Mouse (Mus musculus) heart, embryonic 13.5 days (tissue): ENCODE measurements around the gene Il17f. TPM values are rescaled to one million over a fixed set of nuclear protein-coding genes. Genes with fewer than 3 reads are reported as not detected.

Experiments used
- ATAC-seq: fragments of 200-750 bp; cut with Nextera tagmentation; 2 replicates; pipeline ENCODE4 v1.8.0; 2017; ENCODE audit warnings: moderate TSS enrichment; ENCODE audit not compliant: insufficient number of reproducible peaks, low FRiP score, low TSS enrichment; ENCODE audit errors: extremely low read depth
- H3K27ac ChIP-seq: fragments of 300-500 bp; sonication (generic); replicated peaks from 2 replicates; pipeline ENCODE4 v1.5.1; 2015; ENCODE audit warnings: moderate library complexity, mild to moderate bottlenecking, inconsistent platforms
- H3K27me3 ChIP-seq: fragments of 300-500 bp; sonication (generic); replicated peaks from 2 replicates; pipeline ENCODE4 v1.6.1; 2015; ENCODE audit warnings: mild to moderate bottlenecking, inconsistent platforms
- H3K36me3 ChIP-seq: fragments of 300-500 bp; sonication (generic); 2 replicates; pipeline ENCODE4 v1.6.1; 2015; ENCODE audit warnings: mild to moderate bottlenecking, inconsistent platforms
- H3K4me1 ChIP-seq: fragments of 300-500 bp; sonication (generic); 2 replicates; pipeline ENCODE4 v1.6.1; 2015; ENCODE audit warnings: inconsistent platforms
- H3K4me2 ChIP-seq: fragments of 300-500 bp; sonication (generic); 2 replicates; pipeline ENCODE4 v1.6.1; 2015; ENCODE audit warnings: inconsistent platforms, mild to moderate bottlenecking, moderate library complexity
- H3K4me3 ChIP-seq: fragments of 300-500 bp; sonication (generic); 2 replicates; pipeline ENCODE4 v1.5.1; 2015; ENCODE audit warnings: moderate library complexity, mild to moderate bottlenecking, inconsistent platforms
- H3K9ac ChIP-seq: fragments of 300-500 bp; sonication (generic); 2 replicates; pipeline ENCODE4 v1.6.1; 2015; ENCODE audit warnings: inconsistent platforms, mild to moderate bottlenecking, moderate library complexity
- H3K9me3 ChIP-seq: fragments of 300-500 bp; sonication (generic); 2 replicates; pipeline ENCODE4 v1.6.1; 2016; ENCODE audit warnings: inconsistent platforms
- WGBS: fragments of 180-500 bp; shearing (Covaris S2); methylation state at CpG from one replicate; pipeline ENCODE4 v1.1.7; 2015; ENCODE audit warnings: mixed read lengths; 5-methylcytosine and 5-hydroxymethylcytosine counted together
- polyA plus RNA-seq: library from polyadenylated mRNA; unstranded; fragments of >200 nt; fragmentation: Nextera tagmentation; extraction: Ambion mirVana; gene quantifications from 2 replicates; pipeline ENCODE4 v1.2.1, GENCODE M21; 2015

The Il17f gene
- polyA plus RNA-seq, 1 experiment from 2014 or later, result not detected

DNA sequence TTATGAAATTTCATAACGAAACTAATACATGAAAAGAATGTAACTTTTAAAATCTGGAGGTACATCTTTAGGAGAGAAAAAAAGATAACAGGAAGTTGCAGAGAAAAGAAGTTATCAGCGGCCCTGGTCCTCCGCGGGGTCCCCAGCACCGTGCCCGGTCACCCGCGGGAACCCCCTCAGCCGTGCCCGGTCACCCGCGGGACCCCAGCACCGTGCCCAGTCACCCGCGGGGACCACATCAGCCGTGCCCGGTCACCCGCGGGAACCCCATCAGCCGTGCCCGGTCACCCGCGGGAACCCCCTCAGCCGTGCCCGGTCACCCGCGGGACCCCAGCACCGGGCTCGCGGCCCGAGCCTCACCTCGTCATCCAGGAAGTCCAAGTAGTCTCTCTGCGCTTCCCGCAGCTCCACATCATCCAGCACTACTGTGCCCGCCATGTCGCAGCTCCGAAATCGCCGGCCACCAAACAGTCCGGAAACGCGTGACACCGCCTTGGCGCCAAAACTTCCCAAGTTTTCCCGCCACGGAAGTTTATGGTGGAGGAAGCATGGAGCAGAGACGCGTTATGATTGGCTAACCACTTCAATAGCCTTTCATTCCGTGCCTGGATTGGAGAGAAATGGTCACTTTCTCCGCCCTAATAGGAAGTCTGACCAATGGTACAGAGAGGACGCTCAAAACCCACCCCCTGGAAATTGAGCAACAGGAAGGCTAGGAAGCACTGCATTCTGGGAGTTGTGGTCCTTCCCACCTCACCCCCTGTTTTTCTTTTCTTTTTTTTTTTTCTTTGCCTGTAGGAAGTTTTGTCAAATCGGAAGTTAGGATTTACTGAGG is 29.6 kb upstream of the Il17f start, which contains the start of gene Mcm3:
TSS of gene Mcm3 (minus strand) at position 542 of the 835 bp plus-strand sequence.
- H3K4me2 ChIP-seq, result peak within 1 kb of the TSS; percentile 80
- H3K9ac ChIP-seq, result peak within 1 kb of the TSS; percentile 93
- peaks cover 18% of the 10 kb centered on the region for H3K4me1 ChIP-seq
- peaks cover 32% of the 10 kb centered on the region for H3K36me3 ChIP-seq
- no peaks in the 10 kb centered on the region for H3K9me3 ChIP-seq
- H3K27me3 ChIP-seq, result no peaks in the 10 kb centered on the region
- peak within 1 kb of the TSS; percentile 89 for H3K4me3 ChIP-seq
- under 1% methylated on average over 52 of the region's 52 CpGs for WGBS
- ATAC-seq, result peak; percentile 95
- H3K27ac ChIP-seq, result peak within 1 kb of the TSS; percentile 39; the same call in 1 of the 2 replicates

DNA sequence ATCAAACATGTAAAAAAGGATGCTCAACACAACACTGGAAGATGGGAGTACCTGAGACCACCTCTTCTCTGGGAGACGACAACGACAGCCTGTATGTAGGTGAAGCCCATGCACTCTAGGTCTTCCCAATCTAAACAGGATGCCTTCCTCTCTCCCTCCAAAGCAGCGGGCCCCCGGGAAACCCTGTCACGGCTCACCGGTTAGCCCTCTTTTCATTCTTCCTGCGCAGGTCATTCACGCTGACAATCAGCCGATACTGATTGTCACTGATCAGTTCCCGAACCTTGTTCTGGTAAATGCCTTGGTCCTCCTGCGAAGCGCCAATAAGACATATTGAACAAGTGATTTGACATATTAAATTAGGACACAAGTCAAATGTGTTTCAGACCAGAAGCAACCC is 27.2 kb upstream of the Il17f start:
- H3K4me2 ChIP-seq, result peak overlapping the region; percentile 80
- no peak overlapping the region for H3K9ac ChIP-seq
- H3K27me3 ChIP-seq, result no peaks in the 10 kb centered on the region
- no peak overlapping the region for H3K27ac ChIP-seq
- ATAC-seq, result no peak
- WGBS, result 84% methylated on average over 12 of the region's 12 CpGs
- no peak overlapping the region for H3K4me3 ChIP-seq
- no peaks in the 10 kb centered on the region for H3K9me3 ChIP-seq
- H3K4me1 ChIP-seq, result peaks cover 18% of the 10 kb centered on the region
- H3K36me3 ChIP-seq, result peaks cover 56% of the 10 kb centered on the region

GRCm38 (mm10) chr1:20817172-20817571 is 26.8 kb upstream of the Il17f start:
- no peak for ATAC-seq
- Histone ChIP-seq H3K27ac (no peak overlapping the region), H3K9me3 (no peaks in the 10 kb centered on the region), H3K4me2 (no peak overlapping the region), H3K4me3 (no peak overlapping the region), H3K27me3 (no peaks in the 10 kb centered on the region), H3K4me1 (peaks cover 18% of the 10 kb centered on the region), H3K9ac (no peak overlapping the region), H3K36me3 (peaks cover 60% of the 10 kb centered on the region)
- WGBS, result 77% methylated on average over 9 of the region's 9 CpGs

DNA sequence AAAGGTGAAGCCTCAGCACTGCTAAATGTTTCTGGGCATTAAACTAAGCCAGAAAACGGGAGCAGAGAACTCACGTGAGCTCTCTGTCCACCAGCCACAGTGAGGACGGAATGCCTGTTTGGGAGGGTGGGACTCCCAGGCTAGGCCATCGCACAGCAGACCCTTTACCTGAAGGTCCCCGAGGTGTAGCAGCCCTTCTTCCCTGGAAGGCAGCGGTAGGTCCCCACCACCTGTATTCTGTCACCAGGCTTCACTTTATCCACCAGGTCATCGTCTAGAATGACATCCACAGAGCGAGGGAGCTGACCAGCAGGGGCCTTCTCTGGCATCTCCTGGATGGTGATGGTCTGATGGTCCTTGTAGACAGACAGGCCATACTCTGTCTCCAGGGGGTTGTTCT is 24.1 kb upstream of the Il17f start:
- Histone ChIP-seq H3K4me3 (no peak overlapping the region), H3K9me3 (no peaks in the 10 kb centered on the region), H3K27me3 (no peaks in the 10 kb centered on the region), H3K9ac (no peak overlapping the region), H3K4me2 (no peak overlapping the region), H3K27ac (no peak overlapping the region), H3K4me1 (peaks cover 14% of the 10 kb centered on the region), H3K36me3 (peaks cover 86% of the 10 kb centered on the region)
- WGBS, result 82% methylated on average over 8 of the region's 8 CpGs
- ATAC-seq, result no peak

- WGBS, result 94% methylated on average over 10 of the region's 10 CpGs
- H3K4me1 ChIP-seq, result no peaks in the 10 kb centered on the region
- no peak overlapping the region for H3K27ac ChIP-seq
- no peak overlapping the region for H3K4me2 ChIP-seq
- no peak overlapping the region for H3K9ac ChIP-seq
- no peak for ATAC-seq
- H3K36me3 ChIP-seq, result peaks cover 97% of the 10 kb centered on the region
- H3K27me3 ChIP-seq, result no peaks in the 10 kb centered on the region
- H3K4me3 ChIP-seq, result no peak overlapping the region
- no peaks in the 10 kb centered on the region for H3K9me3 ChIP-seq
Measured at GRCm38 (mm10) chr1:20804526-20804925, 14.1 kb upstream of the Il17f start.

DNA sequence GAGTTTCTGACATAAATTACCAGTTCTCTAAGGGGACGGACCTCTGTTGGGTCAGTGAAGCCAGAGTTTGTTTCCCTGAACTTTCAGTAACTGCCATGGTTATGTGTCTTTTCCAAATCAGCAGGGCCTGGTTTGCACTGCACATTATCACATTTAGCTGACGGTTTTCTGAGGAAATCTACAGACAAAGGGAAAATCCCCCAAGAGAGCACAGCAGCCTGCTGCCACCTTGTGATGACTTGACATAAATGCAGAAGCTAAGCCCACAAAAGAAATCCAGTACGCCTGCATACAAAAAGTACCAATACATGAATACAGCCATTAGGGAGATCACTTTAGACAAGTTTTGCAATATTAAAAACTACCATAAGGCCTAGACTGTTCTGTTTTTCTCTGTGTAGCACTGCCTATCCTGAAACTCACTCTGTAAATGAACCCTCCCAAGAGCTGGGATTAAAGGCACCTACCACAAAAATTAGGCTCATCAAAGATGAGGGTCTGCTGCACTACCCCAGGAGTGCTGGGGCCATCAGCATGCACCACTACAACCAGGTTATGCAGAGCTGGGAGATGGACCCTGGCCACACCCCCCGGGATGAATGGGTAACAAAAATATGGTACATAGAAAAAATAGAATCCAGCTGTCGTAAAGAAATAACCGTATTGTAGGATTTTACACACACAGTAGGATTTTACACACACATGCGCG is 11.4 kb upstream of the Il17f start:
- H3K4me2 ChIP-seq, result no peak overlapping the region
- no peaks in the 10 kb centered on the region for H3K27me3 ChIP-seq
- 81% methylated on average over 8 of the region's 8 CpGs for WGBS
- no peak overlapping the region for H3K9ac ChIP-seq
- H3K4me1 ChIP-seq, result no peaks in the 10 kb centered on the region
- H3K9me3 ChIP-seq, result no peaks in the 10 kb centered on the region
- H3K27ac ChIP-seq, result no peak overlapping the region
- no peak overlapping the region for H3K4me3 ChIP-seq
- ATAC-seq, result no peak
- H3K36me3 ChIP-seq, result peaks cover 83% of the 10 kb centered on the region

GRCm38 (mm10) chr1:20801275-20801674 is 10.9 kb upstream of the Il17f start:
- 88% methylated on average over 2 of the region's 2 CpGs for WGBS

GRCm38 (mm10) chr1:20795178-20795577 is 4.8 kb upstream of the Il17f start:
- H3K9ac ChIP-seq, result no peak overlapping the region
- H3K4me3 ChIP-seq, result no peak overlapping the region
- no peaks in the 10 kb centered on the region for H3K4me1 ChIP-seq
- H3K9me3 ChIP-seq, result no peaks in the 10 kb centered on the region
- no peaks in the 10 kb centered on the region for H3K27me3 ChIP-seq
- no peak for ATAC-seq
- no peak overlapping the region for H3K4me2 ChIP-seq
- 81% methylated on average over 5 of the region's 5 CpGs for WGBS
- no peak overlapping the region for H3K27ac ChIP-seq
- H3K36me3 ChIP-seq, result peaks cover 19% of the 10 kb centered on the region

More at GRCm38 (mm10) chr1:20801275-20801674, 10.9 kb upstream of the Il17f start:
- H3K27me3 ChIP-seq, result no peaks in the 10 kb centered on the region
- peaks cover 78% of the 10 kb centered on the region for H3K36me3 ChIP-seq
- no peaks in the 10 kb centered on the region for H3K9me3 ChIP-seq
- no peak overlapping the region for H3K9ac ChIP-seq
- H3K4me2 ChIP-seq, result no peak overlapping the region
- H3K4me3 ChIP-seq, result no peak overlapping the region
- ATAC-seq, result no peak
- H3K27ac ChIP-seq, result no peak overlapping the region
- H3K4me1 ChIP-seq, result no peaks in the 10 kb centered on the region

DNA sequence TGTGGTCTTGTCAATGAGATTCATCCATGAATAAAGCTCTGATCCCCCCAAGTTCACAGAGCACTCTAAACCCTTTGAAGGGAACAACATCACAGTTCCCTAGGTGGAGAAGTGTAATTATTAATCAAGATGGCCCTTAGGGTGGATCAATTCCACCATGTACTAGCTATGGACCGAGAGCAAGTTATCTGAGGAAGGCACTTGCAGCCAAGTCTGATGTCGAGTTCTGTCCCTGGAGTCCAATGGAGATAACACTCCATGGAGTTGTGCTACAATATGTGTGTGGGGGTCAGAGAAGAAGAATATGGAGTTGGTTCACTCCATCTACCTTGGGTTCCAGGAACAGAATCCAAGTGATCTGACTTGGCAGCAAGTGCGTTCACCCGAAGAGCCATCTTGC is 4.3 kb upstream of the Il17f start:
- Histone ChIP-seq H3K27me3 (no peaks in the 10 kb centered on the region), H3K4me1 (no peaks in the 10 kb centered on the region)
- 75% methylated on average over 4 of the region's 4 CpGs for WGBS

DNA sequence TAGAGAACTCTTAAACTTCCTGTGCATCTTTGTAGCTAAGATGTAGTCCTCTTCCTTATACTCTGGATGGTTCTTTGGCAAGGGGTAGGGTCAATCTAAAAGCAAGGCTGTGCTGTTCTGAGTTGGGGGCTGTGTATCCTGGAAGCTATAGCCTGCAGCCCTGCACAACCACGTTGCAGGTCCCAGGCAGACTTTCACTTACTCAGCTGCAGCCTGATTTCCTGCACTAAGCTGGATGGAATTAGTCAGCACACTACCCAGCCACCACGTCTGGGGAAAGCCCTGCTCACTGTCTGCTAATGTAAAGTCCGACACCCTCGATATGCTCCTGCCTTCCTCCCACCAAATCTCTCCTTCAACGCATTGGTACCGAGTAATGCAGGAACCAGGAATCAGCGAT is 997 bp upstream of the Il17f start:
- no peaks in the 10 kb centered on the region for H3K9me3 ChIP-seq
- H3K27me3 ChIP-seq, result no peaks in the 10 kb centered on the region
- 53% methylated on average over 7 of the region's 7 CpGs for WGBS
- no peak overlapping the region for H3K4me3 ChIP-seq
- H3K9ac ChIP-seq, result no peak overlapping the region
- H3K36me3 ChIP-seq, result no peaks in the 10 kb centered on the region
- H3K4me1 ChIP-seq, result no peaks in the 10 kb centered on the region
- H3K4me2 ChIP-seq, result no peak overlapping the region
- ATAC-seq, result no peak
- no peak overlapping the region for H3K27ac ChIP-seq

More for the DNA sequence above, 4.3 kb upstream of the Il17f start:
- Histone ChIP-seq H3K4me2 (no peak overlapping the region), H3K4me3 (no peak overlapping the region), H3K36me3 (peaks cover 15% of the 10 kb centered on the region), H3K27ac (no peak overlapping the region), H3K9me3 (no peaks in the 10 kb centered on the region), H3K9ac (no peak overlapping the region)
- ATAC-seq, result no peak

GRCm38 (mm10) chr1:20788419-20788818 is 2.0 kb downstream of the Il17f start:
- Histone ChIP-seq H3K27me3 (no peaks in the 10 kb centered on the region), H3K4me3 (no peak overlapping the region), H3K9ac (no peak overlapping the region), H3K9me3 (no peaks in the 10 kb centered on the region), H3K4me2 (no peak overlapping the region), H3K27ac (no peak overlapping the region), H3K36me3 (no peaks in the 10 kb centered on the region), H3K4me1 (no peaks in the 10 kb centered on the region)
- 47% methylated on average over 10 of the region's 10 CpGs for WGBS
- ATAC-seq, result no peak
